Mouse (Mus musculus): ENCODE data around the gene Col6a5. TPM values are rescaled to one million over a fixed set of nuclear protein-coding genes. Genes with fewer than 3 reads are reported as not detected.

The Col6a5 gene
- polyA plus RNA-seq, 1 experiment = not detected

DNA sequence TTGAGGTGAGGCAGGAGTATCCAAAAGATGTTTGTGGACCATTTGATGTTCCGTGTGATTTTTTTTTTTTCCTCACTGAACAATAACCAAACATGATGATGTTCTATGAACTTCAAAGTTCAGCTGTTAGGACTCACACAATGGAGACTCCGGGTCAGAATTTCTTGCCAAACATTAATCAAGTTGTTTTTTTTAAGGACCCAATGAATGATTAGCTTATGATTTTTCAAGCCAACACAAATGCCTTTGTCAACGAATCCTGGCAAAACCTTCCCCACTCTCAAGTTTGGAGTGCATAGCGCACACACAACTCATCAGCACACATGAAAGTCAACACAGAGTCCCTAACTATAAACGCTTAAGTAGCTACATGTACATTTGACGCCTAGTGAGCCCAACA, 139.7 kb downstream of the Col6a5 start:
- no peaks in the 10 kb centered on the region for H3K4me1 ChIP-seq (ENCODE audit: control insufficient read depth, insufficient read depth, insufficient read length, low read length)
- H3K4me3 ChIP-seq (ENCODE audit: insufficient read depth, low read depth, low read length) = no peak overlapping the region
- no peak overlapping the region for H3K27ac ChIP-seq (replicated peaks; ENCODE audit: low read depth, low read length)

- Histone ChIP-seq H3K4me1 (ENCODE audit: control insufficient read depth, insufficient read depth, insufficient read length, low read length) (no peaks in the 10 kb centered on the region), H3K4me3 (ENCODE audit: insufficient read depth, low read depth, low read length) (no peak overlapping the region), H3K27ac (replicated peaks; ENCODE audit: low read depth, low read length) (no peak overlapping the region)
These were observed 141.2 kb downstream of the Col6a5 start for GRCm38 (mm10) chr9:105819155-105819709.

DNA sequence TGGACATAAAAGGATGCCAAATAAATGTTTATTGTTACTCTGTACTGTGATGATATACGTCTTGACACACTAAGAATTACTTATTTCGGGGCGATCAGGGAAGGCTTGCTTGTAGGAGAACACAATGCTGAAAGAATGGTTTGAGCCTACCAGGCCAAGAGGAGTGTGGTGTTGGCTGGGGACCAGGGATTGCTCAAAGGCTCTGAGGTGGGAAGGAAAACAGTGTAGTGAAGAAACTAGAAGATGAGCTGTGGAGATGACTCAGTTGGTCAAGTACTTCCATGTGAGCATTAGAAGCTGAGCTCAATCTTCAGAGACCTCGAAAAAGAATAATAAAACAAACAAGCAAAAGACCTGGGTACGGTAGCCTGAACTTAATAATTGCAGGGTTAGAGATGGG, 146.0 kb downstream of the Col6a5 start:
- Histone ChIP-seq H3K4me3 (ENCODE audit: insufficient read depth, low read depth, low read length) (no peak overlapping the region), H3K4me1 (ENCODE audit: control insufficient read depth, insufficient read depth, insufficient read length, low read length) (no peaks in the 10 kb centered on the region), H3K27ac (replicated peaks; ENCODE audit: low read depth, low read length) (no peak overlapping the region)

DNA sequence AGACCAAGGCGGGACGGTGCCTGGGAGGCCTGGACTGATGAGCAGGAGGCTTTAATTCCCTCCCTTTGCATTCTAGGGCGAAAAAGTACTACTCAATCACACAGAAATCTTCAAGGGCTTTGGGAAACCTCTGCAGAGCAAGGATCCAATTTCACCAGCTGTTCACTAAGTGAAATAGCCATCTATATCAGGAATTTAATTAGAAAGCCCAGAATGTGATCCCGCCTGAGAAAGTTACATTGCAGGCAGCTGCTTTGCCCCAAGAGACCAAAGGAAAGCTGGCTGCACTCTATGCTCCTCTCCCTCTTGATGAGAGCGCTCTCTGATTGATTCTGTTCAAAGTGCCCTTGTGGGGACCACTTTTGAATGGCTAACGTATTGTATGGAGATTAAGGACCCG, 149.0 kb downstream of the Col6a5 start:
- H3K27ac ChIP-seq (replicated peaks; ENCODE audit: low read depth, low read length) = no peak overlapping the region

DNA sequence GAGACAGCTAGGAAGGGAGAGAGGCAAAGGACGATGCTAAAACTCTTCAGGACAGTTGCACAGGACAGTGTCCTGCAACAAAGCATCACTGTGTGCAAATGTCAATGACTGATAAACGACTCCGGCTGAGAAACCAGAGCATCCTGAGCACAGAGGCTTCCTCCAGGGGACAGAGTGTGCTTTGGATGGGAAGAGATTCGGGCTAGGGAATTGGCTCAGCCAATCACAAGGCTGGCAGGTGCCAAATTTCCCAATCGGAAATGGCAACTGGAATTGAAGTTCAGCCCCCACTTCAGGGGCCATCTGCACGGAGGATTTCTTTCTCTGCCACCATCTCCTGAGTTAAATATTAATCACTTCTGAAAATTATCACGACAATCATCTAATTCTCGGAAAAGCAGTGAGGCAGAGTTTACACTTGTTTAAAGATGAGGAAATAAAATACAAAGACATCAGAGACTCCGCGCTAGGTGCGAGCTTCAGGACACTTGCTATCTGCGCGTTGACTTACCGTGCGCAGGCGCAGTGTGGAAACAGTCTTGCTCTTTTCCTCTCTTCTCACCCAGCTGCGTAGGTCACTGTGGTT, 151.4 kb downstream of the Col6a5 start:
- Histone ChIP-seq H3K27ac (replicated peaks; ENCODE audit: low read depth, low read length) (no peak overlapping the region), H3K4me1 (ENCODE audit: control insufficient read depth, insufficient read depth, insufficient read length, low read length) (no peaks in the 10 kb centered on the region), H3K4me3 (ENCODE audit: insufficient read depth, low read depth, low read length) (no peak overlapping the region)

More for the DNA sequence above, 149.0 kb downstream of the Col6a5 start:
- Histone ChIP-seq H3K4me3 (ENCODE audit: insufficient read depth, low read depth, low read length) (no peak overlapping the region), H3K4me1 (ENCODE audit: control insufficient read depth, insufficient read depth, insufficient read length, low read length) (no peaks in the 10 kb centered on the region)

Other genes with a start within 250 kb of the Col6a5 start
- gene Col6a6, start 132.5 kb downstream of the Col6a5 start, polyA plus RNA-seq (2012; ENCODE audit: insufficient read depth, insufficient read length, missing spikeins) = 0.75 and 1.4 TPM in 2 replicates
- not detected in 2 replicates for gene Col6a4, start 136.1 kb upstream of the Col6a5 start, polyA plus RNA-seq (2012; ENCODE audit: insufficient read depth, insufficient read length, missing spikeins)
- 1.3 and 2.2 TPM in 2 replicates for gene Glyctk, start 197.5 kb upstream of the Col6a5 start, polyA plus RNA-seq (2012; ENCODE audit: insufficient read depth, insufficient read length, missing spikeins)
- gene Wdr82, start 210.3 kb upstream of the Col6a5 start, polyA plus RNA-seq (2012; ENCODE audit: insufficient read depth, insufficient read length, missing spikeins) = 19.7 and 20.3 TPM in 2 replicates
- gene Ppm1m, start 239.1 kb upstream of the Col6a5 start, polyA plus RNA-seq (2012; ENCODE audit: insufficient read depth, insufficient read length, missing spikeins) = 104 and 137 TPM in 2 replicates
- 13.6 and 19.5 TPM in 2 replicates for gene Twf2, start 242.5 kb upstream of the Col6a5 start, polyA plus RNA-seq (2012; ENCODE audit: insufficient read depth, insufficient read length, missing spikeins)